Mouse (Mus musculus): ENCODE results near the gene Zfp92. TPM values are rescaled to one million over a fixed set of nuclear protein-coding genes. Genes with fewer than 3 reads are reported as not detected.

Gene Zfp92
- polyA plus RNA-seq, 1 experiment from 2014 or later, result 0.04 TPM

- DNase-seq (ENCODE audit: low spot score), result no peak
- no peak for TF ChIP-seq CTCF (IDR thresholded peaks at IDR 0.05; ENCODE audit: low read depth)
- Histone ChIP-seq H3K4me1 (replicated peaks; ENCODE audit: insufficient read depth, low read length) (no peaks in the 10 kb centered on the region), H3K27me3 (ENCODE audit: insufficient read depth, low read length) (no peaks in the 10 kb centered on the region), H3K4me3 (replicated peaks; ENCODE audit: low read depth, low read length) (no peak overlapping the region), H3K36me3 (ENCODE audit: insufficient read depth, low read length) (no peaks in the 10 kb centered on the region), H3K9ac (ENCODE audit: low read depth, low read length) (no peak overlapping the region), H3K27ac (no peak overlapping the region), H3K4me2 (ENCODE audit: low read length) (no peak overlapping the region), H3K9me3 (replicated peaks; ENCODE audit: low read length) (no peaks in the 10 kb centered on the region)
- 88% methylated on average over 20 of the region's 20 CpGs for WGBS
- no peak for ATAC-seq (replicated peaks; ENCODE audit: low FRiP score, low read depth)
These were observed 9.9 kb upstream of the Zfp92 start for GRCm38 (mm10) chrX:73400951-73401350.

- 92% methylated on average over 12 of the region's 12 CpGs for WGBS
- DNase-seq (ENCODE audit: low spot score) (no peak), ATAC-seq (replicated peaks; ENCODE audit: low FRiP score, low read depth) (no peak)
- Histone ChIP-seq H3K27ac (no peak overlapping the region), H3K4me2 (ENCODE audit: low read length) (no peak overlapping the region), H3K9me3 (replicated peaks; ENCODE audit: low read length) (no peaks in the 10 kb centered on the region), H3K9ac (ENCODE audit: low read depth, low read length) (no peak overlapping the region), H3K4me1 (replicated peaks; ENCODE audit: insufficient read depth, low read length) (no peaks in the 10 kb centered on the region), H3K4me3 (replicated peaks; ENCODE audit: low read depth, low read length) (no peak overlapping the region), H3K27me3 (ENCODE audit: insufficient read depth, low read length) (no peaks in the 10 kb centered on the region), H3K36me3 (ENCODE audit: insufficient read depth, low read length) (no peaks in the 10 kb centered on the region)
- no peak for TF ChIP-seq CTCF (IDR thresholded peaks at IDR 0.05; ENCODE audit: low read depth)
These were observed 9.3 kb upstream of the Zfp92 start for GRCm38 (mm10) chrX:73401616-73402015.

GRCm38 (mm10) chrX:73412767-73413166, 1.9 kb downstream of the Zfp92 start:
- no peak overlapping the region for H3K9ac ChIP-seq (ENCODE audit: low read depth, low read length)
- no peaks in the 10 kb centered on the region for H3K27me3 ChIP-seq (ENCODE audit: insufficient read depth, low read length)
- H3K9me3 ChIP-seq (replicated peaks; ENCODE audit: low read length), result no peaks in the 10 kb centered on the region
- peak; percentile 36; the same call in 1 of the 2 replicates for TF ChIP-seq CTCF (IDR thresholded peaks at IDR 0.05; ENCODE audit: low read depth)
- H3K4me2 ChIP-seq (ENCODE audit: low read length), result no peak overlapping the region
- H3K36me3 ChIP-seq (ENCODE audit: insufficient read depth, low read length), result no peaks in the 10 kb centered on the region
- WGBS, result 32% methylated on average over 1 of the region's 1 CpGs
- H3K4me3 ChIP-seq (replicated peaks; ENCODE audit: low read depth, low read length), result no peak overlapping the region
- DNase-seq (ENCODE audit: low spot score) (peak; percentile 3), ATAC-seq (replicated peaks; ENCODE audit: low FRiP score, low read depth) (no peak)
- no peak overlapping the region for H3K27ac ChIP-seq
- no peaks in the 10 kb centered on the region for H3K4me1 ChIP-seq (replicated peaks; ENCODE audit: insufficient read depth, low read length)

GRCm38 (mm10) chrX:73430036-73430435, 19.1 kb downstream of the Zfp92 start:
- no peaks in the 10 kb centered on the region for H3K4me1 ChIP-seq (replicated peaks; ENCODE audit: insufficient read depth, low read length)
- H3K4me2 ChIP-seq (ENCODE audit: low read length), result no peak overlapping the region
- no peak overlapping the region for H3K27ac ChIP-seq
- DNase-seq (ENCODE audit: low spot score), result peak; percentile 18
- no peak for ATAC-seq (replicated peaks; ENCODE audit: low FRiP score, low read depth)
- no peaks in the 10 kb centered on the region for H3K27me3 ChIP-seq (ENCODE audit: insufficient read depth, low read length)
- H3K9me3 ChIP-seq (replicated peaks; ENCODE audit: low read length), result no peaks in the 10 kb centered on the region
- no peak overlapping the region for H3K9ac ChIP-seq (ENCODE audit: low read depth, low read length)
- H3K4me3 ChIP-seq (replicated peaks; ENCODE audit: low read depth, low read length), result no peak overlapping the region
- no peaks in the 10 kb centered on the region for H3K36me3 ChIP-seq (ENCODE audit: insufficient read depth, low read length)
- WGBS, result 89% methylated on average over 2 of the region's 2 CpGs
- peak; percentile 52 for TF ChIP-seq CTCF (IDR thresholded peaks at IDR 0.05; ENCODE audit: low read depth)

- Histone ChIP-seq H3K36me3 (ENCODE audit: insufficient read depth, low read length) (no peaks in the 10 kb centered on the region), H3K27me3 (ENCODE audit: insufficient read depth, low read length) (no peaks in the 10 kb centered on the region), H3K4me3 (replicated peaks; ENCODE audit: low read depth, low read length) (no peak overlapping the region), H3K4me2 (ENCODE audit: low read length) (no peak overlapping the region), H3K9ac (ENCODE audit: low read depth, low read length) (no peak overlapping the region), H3K27ac (no peak overlapping the region), H3K9me3 (replicated peaks; ENCODE audit: low read length) (no peaks in the 10 kb centered on the region), H3K4me1 (replicated peaks; ENCODE audit: insufficient read depth, low read length) (no peaks in the 10 kb centered on the region)
- 68% methylated on average over 5 of the region's 5 CpGs for whole genome bisulfite sequencing
- DNase-seq (ENCODE audit: low spot score), result no peak
- ATAC-seq (replicated peaks; ENCODE audit: low FRiP score, low read depth), result no peak
- no peak for TF ChIP-seq CTCF (IDR thresholded peaks at IDR 0.05; ENCODE audit: low read depth)
These were observed 22.0 kb downstream of the Zfp92 start for GRCm38 (mm10) chrX:73432850-73433249.

GRCm38 (mm10) chrX:73435252-73435651, 24.4 kb downstream of the Zfp92 start, which contains the start of gene Trex2:
Trex2 (minus strand) TSS chrX:73435344.
- DNase-seq (ENCODE audit: low spot score), result no peak
- WGBS, result 78% methylated on average over 11 of the region's 11 CpGs
- Histone ChIP-seq H3K27ac (no peak within 1 kb of the TSS), H3K9me3 (replicated peaks; ENCODE audit: low read length) (no peaks in the 10 kb centered on the region), H3K4me1 (replicated peaks; ENCODE audit: insufficient read depth, low read length) (no peaks in the 10 kb centered on the region), H3K27me3 (ENCODE audit: insufficient read depth, low read length) (no peaks in the 10 kb centered on the region), H3K9ac (ENCODE audit: low read depth, low read length) (no peak within 1 kb of the TSS), H3K4me3 (replicated peaks; ENCODE audit: low read depth, low read length) (no peak within 1 kb of the TSS), H3K36me3 (ENCODE audit: insufficient read depth, low read length) (no peaks in the 10 kb centered on the region), H3K4me2 (ENCODE audit: low read length) (no peak within 1 kb of the TSS)
- no peak for TF ChIP-seq CTCF (IDR thresholded peaks at IDR 0.05; ENCODE audit: low read depth)
- ATAC-seq (replicated peaks; ENCODE audit: low FRiP score, low read depth), result no peak

GRCm38 (mm10) chrX:73441428-73441827, 30.5 kb downstream of the Zfp92 start:
- Histone ChIP-seq H3K9me3 (replicated peaks; ENCODE audit: low read length) (no peaks in the 10 kb centered on the region), H3K4me2 (ENCODE audit: low read length) (no peak overlapping the region), H3K4me1 (replicated peaks; ENCODE audit: insufficient read depth, low read length) (no peaks in the 10 kb centered on the region), H3K27ac (no peak overlapping the region), H3K27me3 (ENCODE audit: insufficient read depth, low read length) (no peaks in the 10 kb centered on the region), H3K36me3 (ENCODE audit: insufficient read depth, low read length) (no peaks in the 10 kb centered on the region), H3K4me3 (replicated peaks; ENCODE audit: low read depth, low read length) (no peak overlapping the region), H3K9ac (ENCODE audit: low read depth, low read length) (no peak overlapping the region)
- DNase-seq (ENCODE audit: low spot score) (peak; percentile 2), ATAC-seq (replicated peaks; ENCODE audit: low FRiP score, low read depth) (no peak)
- no peak for TF ChIP-seq CTCF (IDR thresholded peaks at IDR 0.05; ENCODE audit: low read depth)
- WGBS, result 42% methylated on average over 2 of the region's 2 CpGs
